Mouse (Mus musculus): ENCODE measurements at regions not wholly inside any gene's neighbourhood (a gene's known extent, or its start where the extent isn't known, plus 50 kb on each side); places are given as distances from the start of the nearest gene placed in this dataset.
A peak's percentile ranks its signal among the peaks of the same experiment; 100 is the strongest.

- TF ChIP-seq POLR2A (IDR thresholded peaks at IDR 0.05; ENCODE audit: extremely low read depth, insufficient read depth, low read length) (no peak), CTCF (IDR thresholded peaks at IDR 0.05; ENCODE audit: extremely low read depth, insufficient read depth, low read length) (no peak)
- Histone ChIP-seq H3K27ac (ENCODE audit: insufficient read depth, low read length) (no peak overlapping the region), H3K4me3 (ENCODE audit: insufficient read depth, low read length) (no peak overlapping the region), H3K4me1 (ENCODE audit: control insufficient read depth, insufficient read depth, low read length) (no peaks in the 10 kb centered on the region)
Observed at GRCm38 (mm10) chr6:78599751-78600150, 131.1 kb upstream of the Reg3g start.

DNA sequence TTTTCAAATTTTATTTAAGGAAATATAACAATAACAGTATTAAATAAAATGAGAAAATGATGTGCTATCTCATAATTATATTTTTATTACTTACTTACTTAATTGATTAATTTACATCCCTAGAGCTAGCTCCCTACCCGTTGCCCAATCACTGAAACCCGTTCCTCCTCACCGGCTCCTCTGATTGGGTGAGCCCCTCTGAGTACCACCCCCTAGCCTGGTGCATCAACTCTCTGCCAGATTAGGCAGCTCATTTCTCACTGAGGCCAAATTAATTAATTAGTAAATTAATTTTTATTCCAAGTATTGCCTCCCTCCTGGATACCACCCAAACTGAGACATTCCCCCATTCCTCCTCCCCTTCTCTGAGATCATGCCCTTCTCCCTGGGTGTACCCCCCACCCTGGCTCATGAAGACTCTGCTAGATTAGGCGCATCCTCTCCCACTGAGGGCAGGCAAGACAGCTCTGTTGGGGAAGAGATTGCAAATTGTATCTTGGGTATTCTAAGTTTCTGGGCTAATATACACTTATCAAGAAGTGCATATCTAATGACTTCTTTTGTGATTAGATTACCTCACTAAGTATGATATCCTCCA is 101.4 kb upstream of the Reg3g start:
- Histone ChIP-seq H3K4me3 (ENCODE audit: insufficient read depth, low read length) (no peak overlapping the region), H3K4me1 (ENCODE audit: control insufficient read depth, insufficient read depth, low read length) (no peaks in the 10 kb centered on the region), H3K27ac (ENCODE audit: insufficient read depth, low read length) (no peak overlapping the region)
- TF ChIP-seq POLR2A (IDR thresholded peaks at IDR 0.05; ENCODE audit: extremely low read depth, insufficient read depth, low read length) (no peak), CTCF (IDR thresholded peaks at IDR 0.05; ENCODE audit: extremely low read depth, insufficient read depth, low read length) (no peak)

DNA sequence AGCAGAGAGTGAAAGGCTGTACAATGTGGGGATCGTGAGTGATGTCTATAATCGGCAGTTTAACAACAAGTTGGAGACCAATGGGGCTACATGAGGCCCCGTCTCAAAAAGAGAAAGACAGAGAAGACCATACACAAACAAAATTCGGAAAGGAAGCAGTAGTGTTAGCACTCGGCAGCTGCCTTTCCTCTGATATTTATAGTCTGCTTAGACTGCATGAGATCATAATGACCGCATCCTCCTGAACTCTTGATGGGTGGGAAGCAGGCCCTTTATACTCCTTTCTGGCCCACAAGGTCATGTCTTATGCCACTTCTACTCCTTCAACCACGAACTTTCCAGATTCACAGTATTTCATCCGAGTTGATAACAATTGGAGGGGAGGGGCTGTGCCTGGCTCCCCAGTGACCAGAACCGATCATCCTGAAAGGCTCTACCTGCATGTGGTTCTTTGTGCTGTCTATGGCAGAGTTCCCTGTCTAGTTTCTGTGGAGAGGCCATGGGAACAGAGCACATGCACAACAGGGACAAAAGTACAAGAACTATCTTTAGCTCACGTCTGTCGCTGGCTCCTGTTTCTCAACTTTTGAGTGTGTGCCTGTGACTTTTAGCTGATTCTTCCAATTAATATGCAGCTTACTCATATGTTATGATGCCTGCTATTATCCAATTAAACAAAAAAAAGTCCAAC is 84.5 kb upstream of the Reg3g start:
- Histone ChIP-seq H3K27ac (ENCODE audit: insufficient read depth, low read length) (no peak overlapping the region), H3K4me3 (ENCODE audit: insufficient read depth, low read length) (no peak overlapping the region)
- TF ChIP-seq POLR2A (IDR thresholded peaks at IDR 0.05; ENCODE audit: extremely low read depth, insufficient read depth, low read length) (no peak), CTCF (IDR thresholded peaks at IDR 0.05; ENCODE audit: extremely low read depth, insufficient read depth, low read length) (no peak)

DNA sequence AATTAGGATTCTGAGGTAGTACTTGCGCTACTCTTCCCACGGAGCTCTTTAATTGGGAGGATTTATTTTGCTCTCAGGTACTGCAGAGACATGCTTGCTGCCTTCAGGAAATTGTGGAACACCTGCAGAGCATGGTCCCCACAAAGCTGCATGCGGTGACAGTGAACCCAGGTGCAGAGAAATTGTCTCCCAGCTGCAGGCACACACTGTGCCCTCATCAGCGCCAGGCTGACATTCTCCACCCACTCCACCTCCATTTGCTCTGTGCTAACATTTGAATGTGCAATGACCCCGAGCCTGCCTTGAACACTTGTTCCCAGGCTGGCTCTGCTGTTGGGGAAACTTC is 83.7 kb upstream of the Reg3g start:
- H3K4me1 ChIP-seq (ENCODE audit: control insufficient read depth, insufficient read depth, low read length) = peaks cover 2% of the 10 kb centered on the region; the same call in 1 of the 2 replicates
- H3K4me3 ChIP-seq (ENCODE audit: insufficient read depth, low read length) = no peak overlapping the region
- TF ChIP-seq CTCF (IDR thresholded peaks at IDR 0.05; ENCODE audit: extremely low read depth, insufficient read depth, low read length) = no peak
- no peak for TF ChIP-seq POLR2A (IDR thresholded peaks at IDR 0.05; ENCODE audit: extremely low read depth, insufficient read depth, low read length)
- no peak overlapping the region for H3K27ac ChIP-seq (ENCODE audit: insufficient read depth, low read length)

More for the DNA sequence above, 84.5 kb upstream of the Reg3g start:
- H3K4me1 ChIP-seq (ENCODE audit: control insufficient read depth, insufficient read depth, low read length) = peaks cover 2% of the 10 kb centered on the region; the same call in 1 of the 2 replicates

DNA sequence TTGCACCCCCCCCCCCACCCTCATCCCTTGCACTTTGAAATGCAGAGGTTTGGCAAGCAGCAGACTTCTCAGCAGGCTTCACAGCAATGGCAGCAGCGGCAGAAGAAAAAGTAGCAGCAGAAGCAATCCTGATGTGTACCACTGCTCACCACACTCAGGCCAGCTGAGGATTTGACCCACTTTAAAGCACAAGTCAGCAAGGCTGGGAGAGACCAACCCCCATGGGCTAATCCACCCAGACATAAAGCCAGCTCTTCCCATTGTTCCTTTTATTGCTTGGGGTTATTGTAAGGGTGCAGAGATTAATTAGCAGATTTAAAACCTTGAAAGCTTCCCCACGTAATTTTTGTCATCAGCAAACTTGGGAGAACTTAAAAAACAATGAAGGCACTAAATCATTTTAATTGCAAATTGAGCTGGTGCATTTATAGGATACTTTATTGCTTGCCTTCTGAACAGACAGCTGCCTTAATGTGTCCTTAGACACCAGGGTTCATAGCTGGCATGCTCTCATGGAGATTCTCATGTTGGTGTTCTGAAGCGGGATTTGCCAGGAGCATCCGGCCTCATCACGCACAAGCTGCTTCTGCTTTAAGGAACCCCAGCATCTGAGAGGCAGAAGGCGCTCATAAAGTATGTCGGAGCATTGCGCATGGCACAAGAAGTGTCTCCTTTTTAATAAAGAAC is 83.1 kb upstream of the Reg3g start:
- TF ChIP-seq CTCF (IDR thresholded peaks at IDR 0.05; ENCODE audit: extremely low read depth, insufficient read depth, low read length) (no peak), POLR2A (IDR thresholded peaks at IDR 0.05; ENCODE audit: extremely low read depth, insufficient read depth, low read length) (no peak)
- H3K27ac ChIP-seq (ENCODE audit: insufficient read depth, low read length) = no peak overlapping the region

GRCm38 (mm10) chr6:78548476-78548875 is 79.8 kb upstream of the Reg3g start:
- Histone ChIP-seq H3K4me1 (ENCODE audit: control insufficient read depth, insufficient read depth, low read length) (peaks cover 2% of the 10 kb centered on the region; the same call in 1 of the 2 replicates), H3K27ac (ENCODE audit: insufficient read depth, low read length) (no peak overlapping the region), H3K4me3 (ENCODE audit: insufficient read depth, low read length) (no peak overlapping the region)
- TF ChIP-seq POLR2A (IDR thresholded peaks at IDR 0.05; ENCODE audit: extremely low read depth, insufficient read depth, low read length) (no peak), CTCF (IDR thresholded peaks at IDR 0.05; ENCODE audit: extremely low read depth, insufficient read depth, low read length) (no peak)

More for the DNA sequence above, 83.1 kb upstream of the Reg3g start:
- no peak overlapping the region for H3K4me3 ChIP-seq (ENCODE audit: insufficient read depth, low read length)
- H3K4me1 ChIP-seq (ENCODE audit: control insufficient read depth, insufficient read depth, low read length) = peaks cover 2% of the 10 kb centered on the region; the same call in 1 of the 2 replicates

- H3K4me3 ChIP-seq (ENCODE audit: insufficient read depth, low read length) = no peak overlapping the region
- peaks cover 2% of the 10 kb centered on the region; the same call in 1 of the 2 replicates for H3K4me1 ChIP-seq (ENCODE audit: control insufficient read depth, insufficient read depth, low read length)
- TF ChIP-seq CTCF (IDR thresholded peaks at IDR 0.05; ENCODE audit: extremely low read depth, insufficient read depth, low read length) (no peak), POLR2A (IDR thresholded peaks at IDR 0.05; ENCODE audit: extremely low read depth, insufficient read depth, low read length) (no peak)
- no peak overlapping the region for H3K27ac ChIP-seq (ENCODE audit: insufficient read depth, low read length)
Observed at GRCm38 (mm10) chr6:78547721-78548120, 79.0 kb upstream of the Reg3g start.

DNA sequence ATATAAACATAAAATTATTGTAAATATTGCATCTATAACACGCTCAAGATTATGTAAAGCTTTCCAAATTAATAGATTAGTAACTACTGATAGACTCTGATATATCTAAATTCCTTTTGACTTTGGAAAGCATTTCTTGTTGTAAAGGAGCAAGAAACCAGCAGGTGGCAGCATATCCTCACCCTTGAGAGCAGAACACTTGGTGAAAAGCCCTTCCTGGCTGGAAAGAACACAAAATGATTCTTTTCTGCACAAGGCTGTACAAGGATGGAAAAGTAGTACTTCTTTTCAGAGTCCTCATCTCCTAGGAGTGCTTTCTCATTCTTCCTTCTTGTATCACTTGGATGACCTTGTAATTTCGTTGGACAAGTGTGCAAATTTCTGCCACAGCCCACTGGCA is 75.6 kb upstream of the Reg3g start:
- TF ChIP-seq CTCF (IDR thresholded peaks at IDR 0.05; ENCODE audit: extremely low read depth, insufficient read depth, low read length) = peak; percentile 79
- TF ChIP-seq POLR2A (IDR thresholded peaks at IDR 0.05; ENCODE audit: extremely low read depth, insufficient read depth, low read length) = no peak
- H3K4me1 ChIP-seq (ENCODE audit: control insufficient read depth, insufficient read depth, low read length) = no peaks in the 10 kb centered on the region
- no peak overlapping the region for H3K27ac ChIP-seq (ENCODE audit: insufficient read depth, low read length)
- H3K4me3 ChIP-seq (ENCODE audit: insufficient read depth, low read length) = no peak overlapping the region

DNA sequence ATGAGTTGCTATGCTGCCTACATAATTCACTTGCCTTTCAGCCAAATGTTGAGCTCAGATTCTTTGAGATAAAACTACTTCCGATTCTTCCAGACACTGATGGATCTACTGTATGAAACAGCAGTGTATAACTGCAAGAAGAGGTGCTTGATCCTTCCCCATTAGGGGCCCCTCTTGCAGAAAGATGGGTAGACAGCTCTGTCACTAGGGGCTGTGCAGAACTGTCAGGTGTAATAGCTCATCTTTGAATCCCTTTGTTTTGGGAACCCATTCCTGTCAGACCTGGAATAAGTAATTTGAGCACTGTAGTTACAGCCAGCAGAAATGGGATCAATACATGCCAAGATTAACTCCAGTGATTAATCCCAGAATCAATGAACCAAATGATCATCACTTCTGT is 68.8 kb upstream of the Reg3g start:
- H3K4me1 ChIP-seq (ENCODE audit: control insufficient read depth, insufficient read depth, low read length) = no peaks in the 10 kb centered on the region
- H3K27ac ChIP-seq (ENCODE audit: insufficient read depth, low read length) = no peak overlapping the region
- TF ChIP-seq CTCF (IDR thresholded peaks at IDR 0.05; ENCODE audit: extremely low read depth, insufficient read depth, low read length) (no peak), POLR2A (IDR thresholded peaks at IDR 0.05; ENCODE audit: extremely low read depth, insufficient read depth, low read length) (no peak)
- no peak overlapping the region for H3K4me3 ChIP-seq (ENCODE audit: insufficient read depth, low read length)
